Mouse (Mus musculus) right cerebral cortex, postnatal 10 days (tissue): ENCODE results near the gene Rbm46.

ENCODE experiments used
- DNase-seq, 2 experiments: peaks; one replicate each; pipeline ENCODE4 v3.0.0; 2021; ENCODE audit warnings: low spot score in 2 of 2

The Rbm46 gene

GRCm38 (mm10) chr3:82876372-82876739 is at the start of gene Rbm46:
Gene Rbm46 (minus strand): TSS chr3:82876483.
- peak; percentile 90 for DNase-seq

- DNase-seq = no peak
Observed at GRCm38 (mm10) chr3:82915632-82916031, 39.3 kb upstream of the Rbm46 start.

- no peak for DNase-seq
Observed at GRCm38 (mm10) chr3:82908671-82909070, 32.4 kb upstream of the Rbm46 start.

- peak in 1 of 2 experiments; percentile 21 for DNase-seq
Observed at GRCm38 (mm10) chr3:82904211-82904908, 28.1 kb upstream of the Rbm46 start.

- DNase-seq = no peak
Observed at GRCm38 (mm10) chr3:82903613-82904205, 27.4 kb upstream of the Rbm46 start, which contains the start of gene Lrat. Gene Lrat (minus strand): TSS chr3:82903973.

GRCm38 (mm10) chr3:82902757-82903612 is 26.7 kb upstream of the Rbm46 start:
- DNase-seq = no peak

- no peak for DNase-seq
Observed at GRCm38 (mm10) chr3:82888842-82889241, 12.6 kb upstream of the Rbm46 start.

GRCm38 (mm10) chr3:82877258-82877657 is 975 bp upstream of the Rbm46 start:
- DNase-seq = peak; percentile 45 to 60

- DNase-seq = no peak
Observed at GRCm38 (mm10) chr3:82875671-82876371, 462 bp downstream of the Rbm46 start.

- DNase-seq = peak; percentile 36 to 46
Observed at GRCm38 (mm10) chr3:82857414-82858077, 18.7 kb downstream of the Rbm46 start.

GRCm38 (mm10) chr3:82825165-82825564 is 51.1 kb downstream of the Rbm46 start:
- DNase-seq = no peak

GRCm38 (mm10) chr3:82811851-82812250 is 64.4 kb downstream of the Rbm46 start:
- DNase-seq = no peak

GRCm38 (mm10) chr3:82810334-82811120 is 65.8 kb downstream of the Rbm46 start:
- DNase-seq = no peak

GRCm38 (mm10) chr3:82809769-82810168 is 66.5 kb downstream of the Rbm46 start:
- no peak for DNase-seq

- no peak for DNase-seq
Observed at GRCm38 (mm10) chr3:82808323-82808911, 67.9 kb downstream of the Rbm46 start.

GRCm38 (mm10) chr3:82805291-82805690 is 71.0 kb downstream of the Rbm46 start:
- no peak for DNase-seq

- DNase-seq = no peak
Observed at GRCm38 (mm10) chr3:82800470-82800843, 75.8 kb downstream of the Rbm46 start.

GRCm38 (mm10) chr3:82799735-82800469 is 76.4 kb downstream of the Rbm46 start:
- DNase-seq = no peak

GRCm38 (mm10) chr3:82793656-82794055 is 82.6 kb downstream of the Rbm46 start:
- no peak for DNase-seq
